Mouse (Mus musculus): ENCODE results near the gene Nrde2. TPM values are rescaled to one million over a fixed set of nuclear protein-coding genes. Genes with fewer than 3 reads are reported as not detected.

Nrde2 gene
- total and polyA plus RNA-seq, 3 experiments = 18.9 to 25.6 (median 23.6) TPM

GRCm38 (mm10) chr12:100109986-100110696 lies 49.3 kb downstream of the Nrde2 start, which contains the start of gene Psmc1:
TSS of gene Psmc1 (plus strand) at chr12:100110154.
- Histone ChIP-seq H3K79me2 (replicated peaks; ENCODE audit: control insufficient read depth, extremely low read depth, insufficient read depth, poor library complexity, severe bottlenecking) (peaks cover 22% of the 10 kb centered on the region), H3K4me2 (ENCODE audit: insufficient read depth, low read depth, poor library complexity, severe bottlenecking) (peak within 1 kb of the TSS; percentile 65), H3K27me3 (replicated peaks) (no peaks in the 10 kb centered on the region), H3K9ac (ENCODE audit: insufficient read depth, low read depth) (peak within 1 kb of the TSS; percentile 99), H3K9me3 (replicated peaks; ENCODE audit: low read length) (no peaks in the 10 kb centered on the region), H3K36me3 (replicated peaks in 1 of 2; ENCODE audit: control insufficient read depth in 1 of 2, insufficient read depth in 1 of 2, low read length in 1 of 2) (peaks cover 22 to 36% of the 10 kb centered on the region in 2 experiments), H3K4me3 (replicated peaks in 1 of 3; ENCODE audit: low read depth in 2 of 3, low read length in 2 of 3, poor library complexity in 1 of 3) (peak within 1 kb of the TSS; percentile 82 to 93 (median 92)), H3K4me1 (ENCODE audit: control insufficient read depth in 1 of 2, insufficient read depth in 2 of 2) (peaks cover 14 to 41% of the 10 kb centered on the region in 2 experiments), H3K27ac (ENCODE audit: insufficient read depth, low read depth) (peak within 1 kb of the TSS; percentile 84)
- in situ Hi-C loops (cut with MboI; ENCODE audit: low pct_ligation_motif_present, low pct_unique_long_range_greater_than_20kb, low sequenced_read_pairs) (loop anchor here (10.0 to 25.0 kb wide), 2 partner anchors 205 to 1023 kb away; no protein-coding TSS in a partner anchor), dilution Hi-C loops (cut with MboI; ENCODE audit: extremely low pct_ligation_motif_present, extremely low pct_unique_long_range_greater_than_20kb, low sequenced_read_pairs) (no loop called here)
- peak; percentile 90 for DNase-seq (ENCODE audit: extremely low read depth)
- TF ChIP-seq PAX5 (IDR thresholded peaks at IDR 0.05; ENCODE audit: low read length) (no peak), ZNF384 (IDR thresholded peaks at IDR 0.05; ENCODE audit: low read depth, low read length) (peak; percentile 100), SMC3 (IDR thresholded peaks at IDR 0.05; ENCODE audit: low read depth, low read length) (no peak), MAX (IDR thresholded peaks at IDR 0.05; ENCODE audit: low read length) (peak; percentile 81), IRF4 (IDR thresholded peaks at IDR 0.05; ENCODE audit: low read depth, low read length) (peak; percentile 62; the same call in 1 of the 2 replicates), JUN (IDR thresholded peaks at IDR 0.05; ENCODE audit: insufficient read depth, low read depth, low read length) (no peak), POLR2A (IDR thresholded peaks at IDR 0.05; ENCODE audit: low read depth, low read length) (peak; percentile 88), ZC3H11A (IDR thresholded peaks at IDR 0.05; ENCODE audit: low read depth, low read length) (no peak), HCFC1 (IDR thresholded peaks at IDR 0.05; ENCODE audit: low read depth, low read length) (peak; percentile 94), CTCF (conservative IDR thresholded peaks at IDR 0.05 in 1 of 2, IDR thresholded peaks at IDR 0.05 in 1 of 2; ENCODE audit: low read depth in 2 of 2, low read length in 2 of 2) (no peak), NELFE (IDR thresholded peaks at IDR 0.05; ENCODE audit: low read depth, low read length) (peak; percentile 84), ZKSCAN1 (IDR thresholded peaks at IDR 0.05; ENCODE audit: borderline replicate concordance, low read depth, low read length) (no peak), TCF12 (IDR thresholded peaks at IDR 0.05; ENCODE audit: low read depth, low read length) (peak; percentile 81), RAD21 (IDR thresholded peaks at IDR 0.05; ENCODE audit: low read depth, low read length) (no peak), POLR2AphosphoS2 (IDR thresholded peaks at IDR 0.05; ENCODE audit: low read depth, low read length) (peak; percentile 68; the same call in 1 of the 2 replicates), RCOR1 (conservative IDR thresholded peaks at IDR 0.05; ENCODE audit: low read depth, low read length) (no peak), USF2 (conservative IDR thresholded peaks at IDR 0.05; ENCODE audit: low read depth, low read length) (no peak), GABPA (IDR thresholded peaks at IDR 0.05; ENCODE audit: insufficient replicate concordance, low read depth, low read length) (peak; percentile 16; the same call in 1 of the 2 replicates), MAFK (IDR thresholded peaks at IDR 0.05; ENCODE audit: insufficient replicate concordance, low read length) (peak; percentile 39; the same call in 1 of the 2 replicates), EP300 (IDR thresholded peaks at IDR 0.05; ENCODE audit: low read length) (no peak), NRF1 (IDR thresholded peaks at IDR 0.05; ENCODE audit: low read depth, low read length) (peak; percentile 43; the same call in 1 of the 2 replicates), USF1 (IDR thresholded peaks at IDR 0.05; ENCODE audit: low read depth, low read length) (no peak), UBTF (IDR thresholded peaks at IDR 0.05; ENCODE audit: low read depth, low read length) (peak; percentile 92), MAZ (IDR thresholded peaks at IDR 0.05; ENCODE audit: low read depth, low read length) (no peak), BHLHE40 (IDR thresholded peaks at IDR 0.05; ENCODE audit: low read depth, low read length) (peak; percentile 50), E2F4 (IDR thresholded peaks at IDR 0.05; ENCODE audit: insufficient replicate concordance, low read depth, low read length) (peak; percentile 33; the same call in 1 of the 2 replicates), ZMIZ1 (IDR thresholded peaks at IDR 0.05; ENCODE audit: low read depth, low read length) (peak; percentile 62; the same call in 1 of the 2 replicates), JUND (conservative IDR thresholded peaks at IDR 0.05; ENCODE audit: low read depth, low read length) (no peak), SIN3A (IDR thresholded peaks at IDR 0.05; ENCODE audit: low read length) (peak; percentile 85), ETS1 (conservative IDR thresholded peaks at IDR 0.05; ENCODE audit: low read depth, low read length) (peak; percentile 68), MXI1 (IDR thresholded peaks at IDR 0.05; ENCODE audit: low read depth, low read length) (peak; percentile 48), MEF2A (IDR thresholded peaks at IDR 0.05; ENCODE audit: borderline replicate concordance, low read depth, low read length) (peak; percentile 73; the same call in 1 of the 2 replicates), MYC (IDR thresholded peaks at IDR 0.05; ENCODE audit: low read depth, low read length) (peak; percentile 96), TBP (conservative IDR thresholded peaks at IDR 0.05; ENCODE audit: low read depth, low read length) (peak; percentile 90), ELF1 (IDR thresholded peaks at IDR 0.05; ENCODE audit: low read depth, low read length) (peak; percentile 88), CHD1 (IDR thresholded peaks at IDR 0.05; ENCODE audit: low read depth, low read length) (peak; percentile 68; the same call in 1 of the 2 replicates), CHD2 (IDR thresholded peaks at IDR 0.05; ENCODE audit: low read length) (0 out of 2 replicates have a peak, but pooled peaks have one; percentile 18), KAT2A (IDR thresholded peaks at IDR 0.05; ENCODE audit: insufficient replicate concordance, low read length) (peak; percentile 88)
